Mouse (Mus musculus) urinary bladder, postnatal 25 days (tissue): ENCODE data around the gene Colgalt1.

Experiments used
- DNase-seq: peaks from one replicate; pipeline ENCODE4 v3.0.0; 2022; ENCODE audit warnings: low spot score

Colgalt1 gene

GRCm38 (mm10) chr8:71591471-71592373 is 19.1 kb upstream of the Colgalt1 start, which contains the start of gene Pgls:
TSS of gene Pgls (plus strand) at chr8:71592176.
- DNase-seq, result peak; percentile 93

DNA sequence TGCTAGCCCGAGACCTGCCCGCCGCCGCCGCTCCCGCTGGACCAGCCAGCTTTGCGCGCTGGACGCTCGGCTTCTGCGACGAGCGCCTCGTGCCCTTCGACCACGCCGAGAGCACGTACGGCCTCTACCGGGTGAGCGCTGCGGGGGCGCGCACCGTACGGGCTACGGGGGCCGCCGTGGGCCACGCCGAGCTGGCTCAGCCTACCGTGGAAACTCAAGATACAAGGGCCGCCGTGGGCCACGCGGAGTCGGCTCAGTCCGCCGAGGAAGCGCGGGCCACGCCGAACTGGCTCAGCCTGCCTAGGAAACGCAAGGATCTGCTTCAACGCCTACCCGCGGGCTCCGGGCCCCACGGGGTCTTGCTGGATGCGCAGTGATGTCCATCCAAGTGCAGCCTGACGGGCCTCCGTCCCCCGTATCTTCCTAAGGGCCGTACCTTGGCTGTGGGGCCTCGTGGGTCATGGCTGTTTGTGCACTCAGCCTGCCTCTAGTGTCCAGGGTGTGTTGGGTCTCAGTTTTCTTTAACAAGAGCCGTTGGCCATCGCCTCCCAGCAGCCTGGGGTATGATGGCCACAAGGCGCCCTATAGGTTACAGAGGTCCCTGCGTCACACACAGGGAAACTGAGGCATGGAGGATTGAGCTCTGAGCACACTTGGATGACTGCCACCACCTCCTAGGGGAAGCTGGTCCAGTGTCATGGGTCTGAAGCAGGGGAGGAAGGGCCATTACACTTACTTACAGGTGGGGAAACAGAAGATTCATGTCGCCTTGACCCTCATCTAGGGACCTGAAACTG is 18.2 kb upstream of the Colgalt1 start:
- peak; percentile 67 for DNase-seq

DNA sequence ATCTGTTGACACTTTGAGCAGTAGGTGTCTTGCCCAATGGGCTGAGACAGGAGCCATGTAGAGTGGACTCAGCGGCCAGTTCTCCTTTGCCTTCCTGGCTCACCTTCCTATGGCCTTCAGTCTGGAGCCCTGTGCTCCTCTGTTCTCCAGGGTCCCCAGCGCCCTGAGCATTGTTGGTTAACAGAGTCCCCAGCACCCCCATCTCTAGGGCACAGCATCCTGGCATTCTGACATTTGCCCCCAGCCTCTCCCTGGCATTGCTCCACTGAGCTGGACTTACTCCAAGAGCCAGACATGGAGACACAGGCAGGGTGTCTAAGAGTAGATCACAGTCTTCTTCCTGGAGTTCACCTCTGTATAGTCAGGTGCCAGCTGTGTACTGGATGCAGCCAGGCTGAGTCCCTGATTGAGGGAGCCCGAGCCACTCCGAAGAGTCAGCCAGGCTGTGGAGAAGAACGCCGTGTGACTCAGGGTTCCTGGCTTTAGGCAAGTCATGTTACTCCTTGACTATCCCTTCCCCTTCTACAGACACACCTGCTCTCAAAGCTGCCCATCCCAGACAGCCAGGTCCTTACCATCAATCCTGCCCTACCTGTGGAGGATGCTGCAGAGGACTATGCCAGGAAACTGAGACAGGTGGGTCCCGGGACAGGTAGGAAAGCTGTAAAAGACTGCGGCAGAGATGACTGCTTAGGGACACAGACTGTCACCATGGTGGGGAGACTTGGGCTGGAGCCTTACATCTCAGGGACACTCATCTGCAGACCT is 17.1 kb upstream of the Colgalt1 start:
- DNase-seq, result no peak

DNA sequence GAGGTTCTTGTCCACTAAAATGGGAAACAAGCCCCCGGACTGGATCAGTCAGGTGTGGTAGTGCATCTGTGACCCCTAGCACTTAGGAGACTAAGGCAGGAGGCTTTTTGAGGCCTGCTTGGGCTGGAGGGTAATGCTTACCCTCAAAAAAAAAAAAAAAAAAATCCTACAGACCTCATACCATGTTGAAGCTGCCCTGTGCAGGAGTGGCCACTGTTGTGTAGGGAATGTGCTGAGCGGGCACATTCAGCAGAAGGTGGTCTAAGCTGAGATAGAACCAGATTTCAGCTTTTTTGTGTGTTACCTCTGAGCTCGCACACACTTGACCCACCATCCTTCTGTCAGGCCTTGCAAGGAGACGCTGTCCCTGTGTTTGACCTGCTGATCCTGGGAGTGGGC is 16.5 kb upstream of the Colgalt1 start:
- DNase-seq, result no peak

DNA sequence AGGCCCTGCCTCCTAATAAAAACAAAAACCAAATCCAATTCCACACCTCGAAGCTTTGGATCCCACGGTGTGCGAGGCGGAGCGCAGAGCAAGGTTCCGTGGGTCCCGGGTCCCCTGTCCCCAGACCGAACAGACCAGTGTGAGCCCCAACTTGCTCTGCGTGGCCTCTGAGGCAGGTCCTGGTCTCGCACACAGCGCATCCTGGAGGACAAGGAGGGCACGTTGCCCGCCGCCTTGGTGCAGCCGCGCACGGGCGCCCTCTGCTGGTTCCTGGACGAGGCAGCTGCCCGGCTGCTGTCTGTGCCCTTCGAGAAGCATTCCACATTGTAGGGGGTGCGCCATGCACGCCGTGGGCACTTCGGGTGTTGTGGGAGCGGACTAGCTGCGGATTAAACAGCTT is 14.9 kb upstream of the Colgalt1 start:
- peak; percentile 94 for DNase-seq

GRCm38 (mm10) chr8:71596384-71596783 is 14.4 kb upstream of the Colgalt1 start:
- DNase-seq, result no peak

- no peak for DNase-seq
These were observed 14.0 kb upstream of the Colgalt1 start for GRCm38 (mm10) chr8:71596798-71597197.

- no peak for DNase-seq
These were observed 13.3 kb upstream of the Colgalt1 start, which contains the start of gene Fam129c for GRCm38 (mm10) chr8:71597451-71597850. TSS of gene Fam129c (plus strand) at chr8:71597648.

GRCm38 (mm10) chr8:71598375-71598774 is 12.4 kb upstream of the Colgalt1 start:
- DNase-seq, result no peak

- DNase-seq, result no peak
These were observed 12.0 kb upstream of the Colgalt1 start for GRCm38 (mm10) chr8:71598841-71599240.

DNA sequence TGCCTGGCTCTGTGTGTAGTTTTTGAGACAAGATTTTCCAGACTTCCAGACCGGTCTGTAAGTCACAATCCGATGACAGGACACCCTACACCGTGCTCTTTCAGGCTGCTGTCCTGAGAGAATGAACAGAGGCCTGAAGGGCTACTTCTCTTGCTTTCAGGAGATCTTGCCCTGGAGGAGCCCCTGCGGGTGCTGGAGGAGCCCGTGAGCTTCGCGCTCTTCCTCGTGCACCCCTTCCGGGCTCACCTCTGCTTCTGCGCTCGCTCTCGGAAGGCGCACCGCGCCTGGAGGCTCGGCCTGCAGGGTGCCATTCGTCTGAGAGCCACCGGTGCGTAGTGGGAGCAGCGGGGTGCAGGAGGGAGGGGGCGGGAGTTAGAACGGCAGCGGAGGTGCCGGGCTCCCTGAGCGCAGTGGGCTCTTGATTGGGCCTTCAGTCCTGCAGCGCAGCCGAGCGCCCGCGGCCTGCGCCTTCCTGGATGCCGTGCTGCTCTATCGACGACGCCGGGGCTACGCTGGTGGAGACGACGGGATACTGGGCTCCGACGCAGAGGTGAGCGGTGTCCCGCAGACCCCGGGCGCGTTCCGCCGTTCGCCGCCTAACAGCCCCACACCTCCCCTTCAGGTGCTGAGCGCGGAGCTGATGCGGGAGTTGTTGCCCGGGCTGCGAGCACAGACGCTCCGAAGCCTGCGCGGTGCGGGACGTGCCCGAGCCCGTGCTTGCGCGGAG is 8.7 kb upstream of the Colgalt1 start:
- no peak for DNase-seq

DNA sequence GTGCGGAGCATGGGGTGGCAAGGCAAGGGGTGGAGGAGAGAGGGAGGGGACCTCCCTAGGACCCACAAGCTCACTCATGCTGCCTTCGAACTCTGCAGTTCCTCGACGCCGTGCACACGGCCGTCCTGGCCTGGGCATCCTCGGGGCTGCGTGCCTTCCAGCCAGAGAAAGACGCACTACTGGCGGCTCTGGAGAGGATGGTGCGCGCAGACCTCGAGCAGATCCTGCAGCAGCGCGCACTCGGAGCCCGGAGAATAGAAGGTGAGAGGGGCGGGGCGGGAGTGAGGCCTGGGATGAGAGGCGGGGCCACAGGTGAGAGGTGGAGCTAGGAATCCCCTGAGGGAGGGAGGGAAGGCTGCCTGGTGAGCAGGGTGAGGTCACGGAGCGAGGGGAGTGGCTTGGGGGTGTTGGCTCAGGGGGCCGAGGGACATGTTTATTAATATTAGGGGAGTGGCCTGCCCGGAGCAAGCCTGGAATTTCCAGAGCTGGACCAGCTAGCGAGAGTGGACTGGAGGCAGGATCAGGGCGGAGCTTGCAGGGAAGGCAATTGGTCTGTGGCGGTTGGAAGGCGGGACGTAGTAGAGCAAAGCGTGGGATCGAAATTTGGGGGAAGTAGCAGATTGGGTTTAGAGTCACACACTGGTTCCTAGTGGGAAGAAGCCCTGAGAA is 8.0 kb upstream of the Colgalt1 start:
- peak; percentile 67 for DNase-seq

- no peak for DNase-seq
These were observed 6.8 kb upstream of the Colgalt1 start for GRCm38 (mm10) chr8:71604021-71604420.

DNA sequence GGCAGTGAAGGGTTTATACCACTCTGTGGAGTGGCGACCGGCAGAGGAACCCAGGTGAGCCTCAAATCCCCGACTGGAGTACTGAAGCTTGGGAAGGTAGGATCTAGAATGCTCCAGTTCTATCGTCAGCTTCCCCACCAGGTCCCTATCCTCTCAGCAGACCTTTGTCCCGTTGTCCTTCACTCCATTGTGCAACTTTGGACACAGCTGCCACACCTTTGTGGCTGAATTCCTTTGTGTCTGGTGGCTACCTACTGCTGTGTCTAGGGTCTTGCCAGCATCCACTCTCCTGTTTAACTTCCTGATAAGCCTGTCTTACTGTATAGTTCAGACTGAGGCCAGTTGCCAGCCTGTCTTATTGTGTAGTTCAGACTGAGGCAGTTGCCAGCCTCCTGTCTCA is 1.3 kb downstream of the Colgalt1 start:
- no peak for DNase-seq

GRCm38 (mm10) chr8:71613418-71613817 is 2.6 kb downstream of the Colgalt1 start:
- DNase-seq, result no peak

DNA sequence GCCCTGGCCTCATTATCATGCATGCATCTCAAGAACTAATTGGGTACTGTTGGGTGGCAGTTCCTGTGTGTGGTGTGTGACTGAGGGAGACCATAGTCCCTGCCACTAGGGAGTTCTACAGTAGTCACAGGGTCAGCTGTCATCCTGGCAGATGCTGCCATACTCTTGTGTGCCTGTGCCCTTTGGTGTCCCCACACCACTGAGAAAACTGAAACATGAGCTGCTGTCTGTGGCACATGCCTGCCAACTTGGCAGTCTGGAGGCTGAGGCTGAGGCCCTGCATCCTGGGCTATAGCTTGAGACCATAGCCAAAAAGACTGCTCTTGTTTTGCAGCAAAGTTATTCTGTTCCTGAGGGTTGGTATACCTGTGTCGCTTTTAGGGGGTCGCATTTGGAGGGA is 9.0 kb downstream of the Colgalt1 start:
- DNase-seq, result no peak

DNA sequence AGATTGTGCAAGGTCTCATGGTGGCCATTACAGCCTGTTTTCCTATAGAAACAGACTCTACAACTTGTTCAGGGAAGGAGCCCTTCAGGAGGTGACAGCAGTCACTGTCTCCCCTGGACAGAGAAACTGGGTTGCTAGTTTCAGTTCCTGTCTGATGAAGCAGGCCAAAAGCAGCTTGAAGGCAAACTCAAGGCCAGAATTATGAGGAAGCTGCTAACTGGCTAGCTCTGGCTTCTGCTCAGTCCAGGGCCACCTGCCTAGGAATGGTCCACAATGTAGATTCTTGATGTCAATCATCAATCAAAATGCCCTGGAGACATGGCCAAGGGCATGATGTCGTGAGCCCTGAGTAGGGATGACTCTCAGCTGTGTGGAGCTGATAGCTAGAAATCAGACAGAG is 14.3 kb downstream of the Colgalt1 start:
- no peak for DNase-seq

- DNase-seq, result no peak
These were observed 16.0 kb downstream of the Colgalt1 start for GRCm38 (mm10) chr8:71626753-71627152.

DNA sequence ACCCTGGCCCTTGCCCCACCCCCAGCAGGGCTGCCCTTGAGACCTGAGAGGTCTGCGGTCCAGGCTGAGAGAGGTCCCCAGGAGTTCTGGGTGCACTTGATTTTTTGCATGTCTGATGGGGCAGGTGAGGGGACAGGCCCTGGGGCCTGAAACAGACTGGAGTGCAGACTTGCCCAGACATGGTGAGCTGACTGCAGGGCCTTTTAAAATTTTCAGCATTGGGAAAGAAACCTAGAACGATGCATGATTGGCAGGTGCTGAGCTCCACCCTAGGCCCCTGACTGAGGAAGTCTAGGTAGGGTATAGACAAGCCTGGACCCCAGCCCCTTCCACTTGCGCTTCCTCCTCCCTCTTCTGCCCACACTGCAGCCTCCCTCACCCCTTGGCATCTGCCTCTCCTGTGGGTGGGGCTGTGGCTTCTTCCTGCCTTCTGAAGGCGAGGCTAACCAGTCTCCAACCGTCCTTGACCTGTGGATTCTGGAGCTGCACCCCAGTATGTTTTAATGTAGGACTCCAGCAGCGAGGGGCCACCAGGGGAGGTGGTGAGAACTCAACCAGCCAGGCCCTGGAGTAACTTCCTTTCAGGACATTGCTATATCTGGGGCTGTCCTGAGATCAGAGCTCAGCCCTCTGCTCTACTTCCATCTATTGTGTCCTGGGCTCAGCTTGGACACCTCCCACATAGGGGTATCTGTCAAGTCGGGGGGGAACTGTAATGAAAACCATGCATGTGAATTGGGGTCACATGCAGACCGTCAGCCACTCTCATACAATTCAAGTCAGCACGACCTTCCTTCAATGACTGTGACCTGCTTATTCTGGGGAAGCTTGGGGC is 16.7 kb downstream of the Colgalt1 start:
- DNase-seq, result no peak
